Mouse (Mus musculus): ENCODE measurements at regions not wholly inside any gene's neighbourhood (a gene's known extent, or its start where the extent isn't known, plus 50 kb on each side); places are given as distances from the start of the nearest gene placed in this dataset.

GRCm38 (mm10) chr7:37357647-37358395 is 415.6 kb downstream of the Zfp536 start:
- Histone ChIP-seq H3K9me3 (ENCODE audit: control insufficient read depth, low read length) (no peaks in the 10 kb centered on the region), H3K4me1 (ENCODE audit: control insufficient read depth in 2 of 2, insufficient read depth in 2 of 2, low read length in 2 of 2) (peaks cover 0 to 12% of the 10 kb centered on the region in 2 experiments; a peak in 3 of 4 replicates), H3K27ac (replicated peaks in 1 of 2; ENCODE audit: control insufficient read depth in 1 of 2, insufficient read depth in 1 of 2, low read depth in 2 of 2, low read length in 2 of 2) (no peak overlapping the region), H3K4me2 (ENCODE audit: low read length) (peak overlapping the region; percentile 42), H3K9ac (ENCODE audit: low read length) (no peak overlapping the region), H3K4me3 (ENCODE audit: control insufficient read depth in 1 of 2, insufficient read depth in 1 of 2, low read depth in 1 of 2, low read length in 2 of 2) (no peak overlapping the region), H3K27me3 (ENCODE audit: control insufficient read depth, insufficient read depth, low read length) (0 out of 2 replicates have a peak, but pooled peaks cover 3% of the 10 kb centered on the region), H3K36me3 (ENCODE audit: control insufficient read depth, insufficient read depth, low read length) (no peaks in the 10 kb centered on the region)
- ATAC-seq (ENCODE audit: insufficient number of reproducible peaks, insufficient read depth, low FRiP score, low read depth) = no peak
- WGBS = 21% methylated on average over 17 of the region's 21 CpGs

- H3K4me2 ChIP-seq (ENCODE audit: low read length) = no peak overlapping the region
- no peaks in the 10 kb centered on the region for H3K9me3 ChIP-seq (ENCODE audit: control insufficient read depth, low read length)
- no peak overlapping the region for H3K9ac ChIP-seq (ENCODE audit: low read length)
- H3K36me3 ChIP-seq (ENCODE audit: control insufficient read depth, insufficient read depth, low read length) = no peaks in the 10 kb centered on the region
- H3K4me1 ChIP-seq (ENCODE audit: control insufficient read depth in 2 of 2, insufficient read depth in 2 of 2, low read length in 2 of 2) = peaks cover 0 to 14% of the 10 kb centered on the region in 2 experiments; a peak in 3 of 4 replicates
- WGBS = 61% methylated on average over 4 of the region's 4 CpGs
- no peak for ATAC-seq (ENCODE audit: insufficient number of reproducible peaks, insufficient read depth, low FRiP score, low read depth)
- H3K27ac ChIP-seq (replicated peaks in 1 of 2; ENCODE audit: control insufficient read depth in 1 of 2, insufficient read depth in 1 of 2, low read depth in 2 of 2, low read length in 2 of 2) = no peak overlapping the region
- no peak overlapping the region for H3K4me3 ChIP-seq (ENCODE audit: control insufficient read depth in 1 of 2, insufficient read depth in 1 of 2, low read depth in 1 of 2, low read length in 2 of 2)
- 0 out of 2 replicates have a peak, but pooled peaks cover 3% of the 10 kb centered on the region for H3K27me3 ChIP-seq (ENCODE audit: control insufficient read depth, insufficient read depth, low read length)
Measured at GRCm38 (mm10) chr7:37358492-37358891, 414.9 kb downstream of the Zfp536 start.

GRCm38 (mm10) chr7:37359473-37359872 is 414.0 kb downstream of the Zfp536 start:
- Histone ChIP-seq H3K4me2 (ENCODE audit: low read length) (no peak overlapping the region), H3K9me3 (ENCODE audit: control insufficient read depth, low read length) (no peaks in the 10 kb centered on the region), H3K9ac (ENCODE audit: low read length) (no peak overlapping the region), H3K27me3 (ENCODE audit: control insufficient read depth, insufficient read depth, low read length) (0 out of 2 replicates have a peak, but pooled peaks cover 3% of the 10 kb centered on the region), H3K4me1 (ENCODE audit: control insufficient read depth in 2 of 2, insufficient read depth in 2 of 2, low read length in 2 of 2) (peaks cover 2 to 19% of the 10 kb centered on the region in 2 experiments), H3K36me3 (ENCODE audit: control insufficient read depth, insufficient read depth, low read length) (no peaks in the 10 kb centered on the region), H3K27ac (replicated peaks in 1 of 2; ENCODE audit: control insufficient read depth in 1 of 2, insufficient read depth in 1 of 2, low read depth in 2 of 2, low read length in 2 of 2) (no peak overlapping the region), H3K4me3 (ENCODE audit: control insufficient read depth in 1 of 2, insufficient read depth in 1 of 2, low read depth in 1 of 2, low read length in 2 of 2) (no peak overlapping the region)
- no peak for ATAC-seq (ENCODE audit: insufficient number of reproducible peaks, insufficient read depth, low FRiP score, low read depth)
- 79% methylated on average over 8 of the region's 8 CpGs for WGBS

- Histone ChIP-seq H3K27me3 (ENCODE audit: control insufficient read depth, insufficient read depth, low read length) (0 out of 2 replicates have a peak, but pooled peaks cover 3% of the 10 kb centered on the region), H3K4me1 (ENCODE audit: control insufficient read depth in 2 of 2, insufficient read depth in 2 of 2, low read length in 2 of 2) (peaks cover 3 to 20% of the 10 kb centered on the region in 2 experiments), H3K9me3 (ENCODE audit: control insufficient read depth, low read length) (no peaks in the 10 kb centered on the region), H3K4me3 (ENCODE audit: control insufficient read depth in 1 of 2, insufficient read depth in 1 of 2, low read depth in 1 of 2, low read length in 2 of 2) (no peak overlapping the region), H3K4me2 (ENCODE audit: low read length) (no peak overlapping the region), H3K36me3 (ENCODE audit: control insufficient read depth, insufficient read depth, low read length) (no peaks in the 10 kb centered on the region), H3K27ac (replicated peaks in 1 of 2; ENCODE audit: control insufficient read depth in 1 of 2, insufficient read depth in 1 of 2, low read depth in 2 of 2, low read length in 2 of 2) (no peak overlapping the region), H3K9ac (ENCODE audit: low read length) (no peak overlapping the region)
- WGBS = 10% methylated on average over 3 of the region's 3 CpGs
- ATAC-seq (ENCODE audit: insufficient number of reproducible peaks, insufficient read depth, low FRiP score, low read depth) = no peak
Measured at GRCm38 (mm10) chr7:37360171-37360570, 413.3 kb downstream of the Zfp536 start.

GRCm38 (mm10) chr7:37361802-37362441 is 411.5 kb downstream of the Zfp536 start:
- ATAC-seq (ENCODE audit: insufficient number of reproducible peaks, insufficient read depth, low FRiP score, low read depth) = peak; percentile 40; the same call in 1 of the 2 replicates
- H3K4me3 ChIP-seq (ENCODE audit: control insufficient read depth in 1 of 2, insufficient read depth in 1 of 2, low read depth in 1 of 2, low read length in 2 of 2) = peak overlapping the region; percentile 40 to 50
- peak overlapping the region; percentile 51 for H3K9ac ChIP-seq (ENCODE audit: low read length)
- H3K27ac ChIP-seq (replicated peaks in 1 of 2; ENCODE audit: control insufficient read depth in 1 of 2, insufficient read depth in 1 of 2, low read depth in 2 of 2, low read length in 2 of 2) = peak overlapping the region; percentile 30 to 52
- peak overlapping the region; percentile 69 for H3K4me2 ChIP-seq (ENCODE audit: low read length)
- 0 out of 2 replicates have a peak, but pooled peaks cover 3% of the 10 kb centered on the region for H3K27me3 ChIP-seq (ENCODE audit: control insufficient read depth, insufficient read depth, low read length)
- 3% methylated on average over 16 of the region's 16 CpGs for WGBS
- H3K4me1 ChIP-seq (ENCODE audit: control insufficient read depth in 2 of 2, insufficient read depth in 2 of 2, low read length in 2 of 2) = peaks cover 3 to 20% of the 10 kb centered on the region in 2 experiments
- no peaks in the 10 kb centered on the region for H3K9me3 ChIP-seq (ENCODE audit: control insufficient read depth, low read length)
- H3K36me3 ChIP-seq (ENCODE audit: control insufficient read depth, insufficient read depth, low read length) = no peaks in the 10 kb centered on the region

- H3K36me3 ChIP-seq (ENCODE audit: control insufficient read depth, insufficient read depth, low read length) = no peaks in the 10 kb centered on the region
- no peak overlapping the region for H3K27ac ChIP-seq (replicated peaks in 1 of 2; ENCODE audit: control insufficient read depth in 1 of 2, insufficient read depth in 1 of 2, low read depth in 2 of 2, low read length in 2 of 2)
- H3K9me3 ChIP-seq (ENCODE audit: control insufficient read depth, low read length) = no peaks in the 10 kb centered on the region
- no peak overlapping the region; the same call in 1 of the 2 replicates for H3K9ac ChIP-seq (ENCODE audit: low read length)
- WGBS = 51% methylated on average over 8 of the region's 8 CpGs
- H3K4me3 ChIP-seq (ENCODE audit: control insufficient read depth in 1 of 2, insufficient read depth in 1 of 2, low read depth in 1 of 2, low read length in 2 of 2) = no peak overlapping the region
- peaks cover 3 to 16% of the 10 kb centered on the region in 2 experiments for H3K4me1 ChIP-seq (ENCODE audit: control insufficient read depth in 2 of 2, insufficient read depth in 2 of 2, low read length in 2 of 2)
- no peak for ATAC-seq (ENCODE audit: insufficient number of reproducible peaks, insufficient read depth, low FRiP score, low read depth)
- peak overlapping the region; percentile 69 for H3K4me2 ChIP-seq (ENCODE audit: low read length)
- no peaks in the 10 kb centered on the region for H3K27me3 ChIP-seq (ENCODE audit: control insufficient read depth, insufficient read depth, low read length)
Measured at GRCm38 (mm10) chr7:37362879-37363278, 410.6 kb downstream of the Zfp536 start.

- no peak overlapping the region for H3K9ac ChIP-seq (ENCODE audit: low read length)
- peaks cover 3 to 16% of the 10 kb centered on the region in 2 experiments for H3K4me1 ChIP-seq (ENCODE audit: control insufficient read depth in 2 of 2, insufficient read depth in 2 of 2, low read length in 2 of 2)
- no peaks in the 10 kb centered on the region for H3K27me3 ChIP-seq (ENCODE audit: control insufficient read depth, insufficient read depth, low read length)
- H3K9me3 ChIP-seq (ENCODE audit: control insufficient read depth, low read length) = no peaks in the 10 kb centered on the region
- H3K4me2 ChIP-seq (ENCODE audit: low read length) = no peak overlapping the region
- no peak for ATAC-seq (ENCODE audit: insufficient number of reproducible peaks, insufficient read depth, low FRiP score, low read depth)
- no peak overlapping the region for H3K4me3 ChIP-seq (ENCODE audit: control insufficient read depth in 1 of 2, insufficient read depth in 1 of 2, low read depth in 1 of 2, low read length in 2 of 2)
- 40% methylated on average over 10 of the region's 10 CpGs for WGBS
- H3K36me3 ChIP-seq (ENCODE audit: control insufficient read depth, insufficient read depth, low read length) = no peaks in the 10 kb centered on the region
- H3K27ac ChIP-seq (replicated peaks in 1 of 2; ENCODE audit: control insufficient read depth in 1 of 2, insufficient read depth in 1 of 2, low read depth in 2 of 2, low read length in 2 of 2) = no peak overlapping the region
Measured at GRCm38 (mm10) chr7:37363629-37364175, 409.7 kb downstream of the Zfp536 start.
